ENCODE assay signal across 7 mouse cellular contexts in the genomic region with DNA sequence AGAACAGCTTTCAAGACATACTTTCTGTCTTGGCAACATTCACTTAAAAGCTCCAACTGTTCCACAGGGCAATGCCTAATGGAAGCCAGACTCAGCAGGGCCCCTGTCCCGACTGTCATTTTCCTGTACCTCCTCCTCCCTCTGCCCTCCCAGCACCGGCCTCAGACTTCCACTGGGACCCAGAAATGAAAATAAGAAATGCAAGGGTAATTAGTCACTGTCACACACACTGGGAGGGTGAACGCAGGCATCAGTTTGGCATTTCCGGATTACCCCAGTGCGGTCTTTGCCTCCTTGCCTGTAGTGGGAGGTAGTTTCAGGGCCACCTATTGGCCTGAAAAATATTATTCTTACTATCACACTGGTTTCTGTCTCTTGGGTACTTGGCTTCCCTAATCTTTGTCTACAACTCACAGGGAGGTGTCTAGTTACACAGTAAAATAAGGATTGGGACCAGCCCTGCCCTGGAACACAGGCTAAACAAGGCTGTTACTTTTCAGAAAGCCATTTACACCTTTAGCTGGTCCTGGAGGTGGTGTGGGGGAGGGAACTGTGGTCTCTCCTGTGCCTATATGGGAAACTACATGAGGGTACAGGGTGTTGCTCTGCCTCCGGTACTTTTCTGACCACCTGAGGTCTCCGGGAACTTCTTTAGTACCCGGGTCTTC.
DNase-seq lines count a peak whose midpoint lies in the region; ATAC-seq and TF ChIP-seq lines count a peak whose summit lies in the region.

No protein-coding gene starts in this region.

- H3K4me3 ChIP-seq in brown adipose tissue, adult 24 weeks (ENCODE audit: insufficient read depth, low read depth, low read length): no peak overlapping the region
- no peak overlapping the region for H3K4me3 ChIP-seq in forebrain, embryonic 12.5 days (replicated peaks)
- no peak overlapping the region for H3K4me3 ChIP-seq in kidney, postnatal 0 days (replicated peaks; ENCODE audit: low read depth, low read length)
- H3K4me3 ChIP-seq in stomach, embryonic 14.5 days (ENCODE audit: low read depth, low read length): no peak overlapping the region

- 0 out of 2 replicates have a peak, but pooled peaks have one; percentile 57 for ATAC-seq in forebrain, embryonic 12.5 days (ENCODE audit: low FRiP score)
- peak; percentile 52 for ATAC-seq in kidney, postnatal 0 days (replicated peaks; ENCODE audit: low FRiP score, low read depth)
- peak; percentile 51; the same call in 1 of the 2 replicates for ATAC-seq in stomach, embryonic 14.5 days (ENCODE audit: insufficient number of reproducible peaks, insufficient read depth, low FRiP score, low read depth)

- no peaks in the 10 kb centered on the region for H3K27me3 ChIP-seq in forebrain, embryonic 12.5 days
- H3K27me3 ChIP-seq in kidney, postnatal 0 days (ENCODE audit: insufficient read depth, low read length): no peaks in the 10 kb centered on the region
- no peaks in the 10 kb centered on the region for H3K27me3 ChIP-seq in stomach, embryonic 14.5 days (ENCODE audit: control insufficient read depth, insufficient read depth, low read length)

- H3K9me3 ChIP-seq in forebrain, embryonic 12.5 days: no peaks in the 10 kb centered on the region
- no peaks in the 10 kb centered on the region for H3K9me3 ChIP-seq in kidney, postnatal 0 days (replicated peaks; ENCODE audit: low read length)
- H3K9me3 ChIP-seq in stomach, embryonic 14.5 days (ENCODE audit: control insufficient read depth, low read depth, low read length): no peaks in the 10 kb centered on the region

- no peak overlapping the region for H3K9ac ChIP-seq in forebrain, embryonic 12.5 days
- H3K9ac ChIP-seq in kidney, postnatal 0 days (ENCODE audit: low read depth, low read length): no peak overlapping the region
- no peak overlapping the region for H3K9ac ChIP-seq in stomach, embryonic 14.5 days (replicated peaks; ENCODE audit: low read depth, low read length)

- H3K4me2 ChIP-seq in forebrain, embryonic 12.5 days: no peak overlapping the region
- no peak overlapping the region for H3K4me2 ChIP-seq in kidney, postnatal 0 days (ENCODE audit: low read length)
- no peak overlapping the region for H3K4me2 ChIP-seq in stomach, embryonic 14.5 days (replicated peaks; ENCODE audit: low read depth, low read length)

- H3K4me1 ChIP-seq in brown adipose tissue, adult 24 weeks (ENCODE audit: control insufficient read depth, insufficient read depth, insufficient read length, low read length): no peaks in the 10 kb centered on the region
- H3K4me1 ChIP-seq in forebrain, embryonic 12.5 days: peaks cover 28% of the 10 kb centered on the region
- peaks cover 8% of the 10 kb centered on the region for H3K4me1 ChIP-seq in kidney, postnatal 0 days (replicated peaks; ENCODE audit: insufficient read depth, low read length)
- peaks cover 15% of the 10 kb centered on the region; the same call in 1 of the 2 replicates for H3K4me1 ChIP-seq in stomach, embryonic 14.5 days (ENCODE audit: control insufficient read depth, insufficient read depth, low read length)

- peaks cover 78% of the 10 kb centered on the region for H3K36me3 ChIP-seq in forebrain, embryonic 12.5 days (replicated peaks)
- peaks cover 58% of the 10 kb centered on the region for H3K36me3 ChIP-seq in kidney, postnatal 0 days (ENCODE audit: insufficient read depth, low read length)
- H3K36me3 ChIP-seq in stomach, embryonic 14.5 days (ENCODE audit: control insufficient read depth, insufficient read depth, low read length): peaks cover 43% of the 10 kb centered on the region

- H3K27ac ChIP-seq in brown adipose tissue, adult 24 weeks (replicated peaks; ENCODE audit: low read depth, low read length): 0 out of 2 replicates have a peak overlapping the region, but pooled peaks have one; percentile 1
- H3K27ac ChIP-seq in forebrain, embryonic 12.5 days: peak overlapping the region; percentile 84
- peak overlapping the region; percentile 70 for H3K27ac ChIP-seq in kidney, postnatal 0 days
- peak overlapping the region; percentile 24 for H3K27ac ChIP-seq in stomach, embryonic 14.5 days (ENCODE audit: low read length)

- DNase-seq in Muller cell, postnatal 12 days (ENCODE audit: inconsistent ontology term): peak; percentile 83
- peak; percentile 79 for DNase-seq in kidney, postnatal 0 days (ENCODE audit: low spot score)
- DNase-seq in gastrocnemius, adult 8-10 months (ENCODE audit: low spot score in 2 of 2): no peak
- no peak for DNase-seq in frontal cortex, postnatal 10 days (ENCODE audit: low spot score in 2 of 2)

- 39% methylated on average over 8 of the region's 8 CpGs for WGBS in forebrain, embryonic 12.5 days
- 23% methylated on average over 8 of the region's 8 CpGs for WGBS in kidney, postnatal 0 days
- 25% methylated on average over 8 of the region's 8 CpGs for WGBS in stomach, embryonic 14.5 days

- TF ChIP-seq CTCF in kidney, postnatal 0 days (IDR thresholded peaks at IDR 0.05; ENCODE audit: low read depth): peak; percentile 13; the same call in 1 of the 2 replicates

Comparison
In these comparisons a context has a peak if more than half of its experiments do, and no peak if none do; other contexts are left out.
1. DNase-seq: peak in Muller cell, postnatal 12 days (single experiment) and kidney, postnatal 0 days (single experiment); none in gastrocnemius, adult 8-10 months (0 of 2) and frontal cortex, postnatal 10 days (0 of 2).
2. H3K27ac ChIP-seq: peak in every context shown above with its lines; median percentile 84 in forebrain, embryonic 12.5 days; 70 in kidney, postnatal 0 days; 24 in stomach, embryonic 14.5 days; 1 in brown adipose tissue, adult 24 weeks.
3. Peak in every context shown above with its lines, with median percentiles within 50 percentile points of each other: ATAC-seq.